Comparison of ENCODE assay signal across 22 mouse cellular contexts in genomic region chr1:152549061-152549738, GRCm38 (mm10).
DNase-seq lines count a peak whose midpoint lies in the region; ATAC-seq lines count a peak whose summit lies in the region.
"Had no signal": no experiment of that assay in that cellular context is flagged by ENCODE, and none has a peak within 500 bp of the region (broad histone marks: within the 10 kb centered on the region; RNA-seq: fewer than 3 reads in every experiment).

No protein-coding gene starts in this region.

- H3K36me3 ChIP-seq in heart, embryonic 15.5 days = peaks cover 72% of the 10 kb centered on the region
- peaks cover 39% of the 10 kb centered on the region for H3K36me3 ChIP-seq in limb, embryonic 12.5 days
- peaks cover 84% of the 10 kb centered on the region for H3K36me3 ChIP-seq in limb, embryonic 10.5 days
- peaks cover 19% of the 10 kb centered on the region; the same call in 1 of the 2 replicates for H3K36me3 ChIP-seq in intestine, embryonic 16.5 days (ENCODE audit: control insufficient read depth, insufficient read depth, low read length)
- peaks cover 13% of the 10 kb centered on the region; the same call in 1 of the 2 replicates for H3K36me3 ChIP-seq in stomach, embryonic 16.5 days (ENCODE audit: control insufficient read depth, insufficient read depth, low read length)

- no peak for DNase-seq in heart, adult 11 months
- DNase-seq in limb, embryonic 10.5 days (ENCODE audit: low spot score) = no peak
- DNase-seq in ovary, postnatal 14 days (ENCODE audit: low spot score) = no peak
- DNase-seq: adrenal gland, postnatal 14 days; cerebellum, adult 2 months; gastrocnemius, postnatal 10 days; heart, postnatal 36 days; thymus, adult 18-20 months had no signal

- 78% methylated on average over 13 of the region's 13 CpGs for WGBS in heart, embryonic 15.5 days
- WGBS in limb, embryonic 12.5 days = 50% methylated on average over 13 of the region's 13 CpGs
- WGBS in limb, embryonic 10.5 days = 93% methylated on average over 13 of the region's 13 CpGs
- 58% methylated on average over 13 of the region's 13 CpGs for WGBS in intestine, embryonic 16.5 days
- WGBS in stomach, embryonic 16.5 days = 59% methylated on average over 13 of the region's 13 CpGs

- H3K4me3 ChIP-seq in heart, embryonic 15.5 days = no peak overlapping the region
- no peak overlapping the region for H3K4me3 ChIP-seq in limb, embryonic 12.5 days (replicated peaks)
- H3K4me3 ChIP-seq in limb, embryonic 10.5 days = no peak overlapping the region
- H3K4me3 ChIP-seq in intestine, embryonic 16.5 days (ENCODE audit: low read length) = no peak overlapping the region
- no peak overlapping the region for H3K4me3 ChIP-seq in stomach, embryonic 16.5 days (replicated peaks; ENCODE audit: low read length)
- H3K4me3 ChIP-seq: embryonic facial prominence, embryonic 13.5 days; forebrain, embryonic 10.5 days; heart, embryonic 10.5 days; hindbrain, embryonic 15.5 days; liver, embryonic 12.5 days; midbrain, embryonic 13.5 days; neural tube, embryonic 15.5 days had no signal

- no peak for ATAC-seq in heart, embryonic 15.5 days (replicated peaks; ENCODE audit: insufficient number of reproducible peaks, insufficient read depth, low FRiP score, low read depth)
- ATAC-seq in limb, embryonic 12.5 days (ENCODE audit: insufficient number of reproducible peaks, insufficient read depth, low FRiP score, low TSS enrichment, low read depth) = peak; percentile 69; the same call in 1 of the 2 replicates
- no peak for ATAC-seq in intestine, embryonic 16.5 days
- peak; percentile 27; the same call in 1 of the 2 replicates for ATAC-seq in stomach, embryonic 16.5 days (ENCODE audit: insufficient read depth, low FRiP score)
- ATAC-seq: activated CD4-positive, CD25-positive, alpha-beta regulatory T cell, adult 4 months; liver, embryonic 12.5 days; midbrain, embryonic 13.5 days; Patski had no signal

- no peak overlapping the region for H3K9ac ChIP-seq in heart, embryonic 15.5 days
- no peak overlapping the region for H3K9ac ChIP-seq in limb, embryonic 12.5 days (replicated peaks)
- H3K9ac ChIP-seq in intestine, embryonic 16.5 days (ENCODE audit: low read depth, low read length) = no peak overlapping the region
- no peak overlapping the region; the same call in 1 of the 2 replicates for H3K9ac ChIP-seq in stomach, embryonic 16.5 days (ENCODE audit: low read length)
- H3K9ac ChIP-seq: embryonic facial prominence, embryonic 13.5 days; hindbrain, embryonic 15.5 days; liver, embryonic 12.5 days; midbrain, embryonic 13.5 days; neural tube, embryonic 15.5 days had no signal

- no peaks in the 10 kb centered on the region for H3K9me3 ChIP-seq in heart, embryonic 15.5 days (replicated peaks)
- H3K9me3 ChIP-seq in limb, embryonic 12.5 days = peaks cover 3% of the 10 kb centered on the region; the same call in 1 of the 2 replicates
- no peaks in the 10 kb centered on the region for H3K9me3 ChIP-seq in limb, embryonic 10.5 days (replicated peaks)
- no peaks in the 10 kb centered on the region for H3K9me3 ChIP-seq in intestine, embryonic 16.5 days (ENCODE audit: control insufficient read depth, low read length)
- H3K9me3 ChIP-seq in stomach, embryonic 16.5 days (replicated peaks; ENCODE audit: control insufficient read depth, low read length) = no peaks in the 10 kb centered on the region
- H3K9me3 ChIP-seq: embryonic facial prominence, embryonic 13.5 days; heart, embryonic 10.5 days; hindbrain, embryonic 15.5 days; liver, embryonic 12.5 days; midbrain, embryonic 13.5 days; neural tube, embryonic 15.5 days had no signal

- peaks cover 20% of the 10 kb centered on the region for H3K4me1 ChIP-seq in heart, embryonic 15.5 days (replicated peaks)
- peaks cover 40% of the 10 kb centered on the region for H3K4me1 ChIP-seq in limb, embryonic 12.5 days (replicated peaks)
- H3K4me1 ChIP-seq in limb, embryonic 10.5 days = peaks cover 19% of the 10 kb centered on the region
- peaks cover 7% of the 10 kb centered on the region for H3K4me1 ChIP-seq in intestine, embryonic 16.5 days (ENCODE audit: control insufficient read depth, insufficient read depth, low read length)
- peaks cover 22% of the 10 kb centered on the region for H3K4me1 ChIP-seq in stomach, embryonic 16.5 days (ENCODE audit: control insufficient read depth, insufficient read depth, low read length)
- H3K4me1 ChIP-seq: heart, embryonic 10.5 days; hindbrain, embryonic 15.5 days; liver, embryonic 12.5 days; neural tube, embryonic 15.5 days had no signal

- 0 out of 2 replicates have a peak overlapping the region, but pooled peaks have one; percentile 17 for H3K27ac ChIP-seq in heart, embryonic 15.5 days
- peak overlapping the region; percentile 72 for H3K27ac ChIP-seq in limb, embryonic 12.5 days
- no peak overlapping the region; the same call in 1 of the 2 replicates for H3K27ac ChIP-seq in limb, embryonic 10.5 days
- H3K27ac ChIP-seq in intestine, embryonic 16.5 days (ENCODE audit: low read length) = peak overlapping the region; percentile 75
- H3K27ac ChIP-seq in stomach, embryonic 16.5 days (ENCODE audit: low read length) = peak overlapping the region; percentile 89
- H3K27ac ChIP-seq: embryonic facial prominence, embryonic 13.5 days; forebrain, embryonic 10.5 days; heart, embryonic 10.5 days; hindbrain, embryonic 15.5 days; liver, embryonic 12.5 days; macrophage; midbrain, embryonic 13.5 days; neural tube, embryonic 15.5 days had no signal

- no peak overlapping the region for H3K4me2 ChIP-seq in heart, embryonic 15.5 days
- peak overlapping the region; percentile 19; the same call in 1 of the 2 replicates for H3K4me2 ChIP-seq in limb, embryonic 12.5 days
- H3K4me2 ChIP-seq in intestine, embryonic 16.5 days (ENCODE audit: low read depth, low read length) = no peak overlapping the region
- H3K4me2 ChIP-seq in stomach, embryonic 16.5 days (ENCODE audit: low read depth, low read length) = no peak overlapping the region
- H3K4me2 ChIP-seq: embryonic facial prominence, embryonic 13.5 days; hindbrain, embryonic 15.5 days; liver, embryonic 12.5 days; midbrain, embryonic 13.5 days; neural tube, embryonic 15.5 days had no signal

- H3K27me3 ChIP-seq in heart, embryonic 15.5 days = no peaks in the 10 kb centered on the region
- H3K27me3 ChIP-seq in limb, embryonic 12.5 days = no peaks in the 10 kb centered on the region; the same call in 1 of the 2 replicates
- no peaks in the 10 kb centered on the region for H3K27me3 ChIP-seq in limb, embryonic 10.5 days (ENCODE audit: low read depth, poor library complexity, severe bottlenecking)
- no peaks in the 10 kb centered on the region for H3K27me3 ChIP-seq in intestine, embryonic 16.5 days (replicated peaks; ENCODE audit: control insufficient read depth, insufficient read depth, low read length)
- H3K27me3 ChIP-seq in stomach, embryonic 16.5 days (ENCODE audit: control insufficient read depth, insufficient read depth, low read length) = no peaks in the 10 kb centered on the region
- H3K27me3 ChIP-seq: embryonic facial prominence, embryonic 13.5 days; hindbrain, embryonic 15.5 days; liver, embryonic 12.5 days; midbrain, embryonic 13.5 days; neural tube, embryonic 15.5 days; Patski had no signal

Comparison
In these comparisons a context has a peak if more than half of its experiments do, and no peak if none do; other contexts are left out.
1. ATAC-seq: peak in limb, embryonic 12.5 days (single experiment) and stomach, embryonic 16.5 days (single experiment); none in heart, embryonic 15.5 days (single experiment) and intestine, embryonic 16.5 days (single experiment).